Mouse (Mus musculus) spleen, adult 2 months (tissue): ENCODE results near the gene H2-DMa. TPM values are rescaled to one million over a fixed set of nuclear protein-coding genes. Genes with fewer than 3 reads are reported as not detected.
A peak's percentile ranks its signal among the peaks of the same experiment; 100 is the strongest.

ENCODE experiments used
- DNase-seq, 2 experiments: peaks; one replicate each; pipeline versions ENCODE4 v3.0.0 to v3.0.0-alpha.2; 2012 to 2021; ENCODE audit warnings: low spot score in 2 of 2, low read depth in 1 of 2
- H3K27ac ChIP-seq: fragments of 200-500 bp; 2 replicates; pipeline ENCODE4 v1.5.1; 2012; ENCODE audit warnings: low read length, inconsistent platforms; ENCODE audit not compliant: insufficient read depth
- H3K27me3 ChIP-seq: fragments of 200-500 bp; 2 replicates; pipeline ENCODE4 v1.6.1; 2012; ENCODE audit warnings: mild to moderate bottlenecking, moderate library complexity, low read length, inconsistent platforms; ENCODE audit not compliant: control insufficient read depth, insufficient read depth
- H3K36me3 ChIP-seq: fragments of 200-500 bp; 2 replicates; pipeline ENCODE4 v1.6.1; 2012; ENCODE audit warnings: mild to moderate bottlenecking, low read length, inconsistent platforms; ENCODE audit not compliant: control insufficient read depth, insufficient read depth
- H3K4me1 ChIP-seq: fragments of 200-500 bp; 2 replicates; pipeline ENCODE4 v1.6.1; 2011; ENCODE audit warnings: inconsistent platforms; ENCODE audit not compliant: control insufficient read depth, insufficient read depth, insufficient read length
- H3K4me3 ChIP-seq: fragments of 200-500 bp; 2 replicates; pipeline ENCODE4 v1.5.1; 2011; ENCODE audit warnings: mild to moderate bottlenecking, inconsistent platforms; ENCODE audit not compliant: insufficient read depth, insufficient read length; ENCODE audit errors: extremely low read depth
- CTCF ChIP-seq: fragments of 200-500 bp; IDR thresholded peaks from 2 replicates; pipeline ENCODE4 v1.5.1; 2011; ENCODE audit warnings: mild to moderate bottlenecking, inconsistent platforms; ENCODE audit not compliant: insufficient read depth, insufficient read length, insufficient replicate concordance; ENCODE audit errors: extremely low read depth
- POLR2A ChIP-seq: fragments of 200-500 bp; IDR thresholded peaks from 2 replicates; pipeline ENCODE4 v1.6.1; 2011; ENCODE audit warnings: low read depth, low read length, inconsistent platforms
- WGBS: fragments of 180-500 bp; shearing (Covaris S2); methylation state at CpG from one replicate; pipeline ENCODE4 v1.1.7; 2018; 5-methylcytosine and 5-hydroxymethylcytosine counted together
- polyA plus RNA-seq: library from polyadenylated mRNA; depleted of rRNA; stranded (reverse); fragments of >200 nt; gene quantifications from 2 replicates; pipeline ENCODE4 v1.2.3, GENCODE M21; 2012

Gene H2-DMa
- polyA plus RNA-seq, 1 experiment = 302 TPM

GRCm38 (mm10) chr17:34128264-34128937 lies 9.1 kb downstream of the H2-DMa start:
- TF ChIP-seq POLR2A (no peak), CTCF (peak; percentile 4; the same call in 1 of the 2 replicates)
- Histone ChIP-seq H3K36me3 (no peaks in the 10 kb centered on the region), H3K27ac (peak overlapping the region; percentile 65), H3K4me1 (peaks cover 41% of the 10 kb centered on the region; the same call in 1 of the 2 replicates), H3K4me3 (peak overlapping the region; percentile 54), H3K27me3 (no peaks in the 10 kb centered on the region)
- DNase-seq = no peak
- WGBS = 53% methylated on average over 13 of the region's 13 CpGs

GRCm38 (mm10) chr17:34128944-34129791 lies 9.8 kb downstream of the H2-DMa start:
- DNase-seq = no peak
- no peaks in the 10 kb centered on the region for H3K27me3 ChIP-seq
- H3K4me3 ChIP-seq = peak overlapping the region; percentile 54
- peak overlapping the region; percentile 65 for H3K27ac ChIP-seq
- no peaks in the 10 kb centered on the region for H3K36me3 ChIP-seq
- H3K4me1 ChIP-seq = peaks cover 33% of the 10 kb centered on the region; the same call in 1 of the 2 replicates
- WGBS = 22% methylated on average over 18 of the region's 18 CpGs
- no peak for TF ChIP-seq POLR2A
- TF ChIP-seq CTCF = no peak

- Histone ChIP-seq H3K27ac (no peak overlapping the region), H3K36me3 (no peaks in the 10 kb centered on the region), H3K4me3 (no peak overlapping the region), H3K27me3 (no peaks in the 10 kb centered on the region), H3K4me1 (peaks cover 31% of the 10 kb centered on the region; the same call in 1 of the 2 replicates)
- no peak for DNase-seq
- TF ChIP-seq CTCF = no peak
- no peak for TF ChIP-seq POLR2A
- WGBS = 70% methylated on average over 19 of the region's 19 CpGs
These were observed 11.0 kb downstream of the H2-DMa start for GRCm38 (mm10) chr17:34130073-34130947.

DNA sequence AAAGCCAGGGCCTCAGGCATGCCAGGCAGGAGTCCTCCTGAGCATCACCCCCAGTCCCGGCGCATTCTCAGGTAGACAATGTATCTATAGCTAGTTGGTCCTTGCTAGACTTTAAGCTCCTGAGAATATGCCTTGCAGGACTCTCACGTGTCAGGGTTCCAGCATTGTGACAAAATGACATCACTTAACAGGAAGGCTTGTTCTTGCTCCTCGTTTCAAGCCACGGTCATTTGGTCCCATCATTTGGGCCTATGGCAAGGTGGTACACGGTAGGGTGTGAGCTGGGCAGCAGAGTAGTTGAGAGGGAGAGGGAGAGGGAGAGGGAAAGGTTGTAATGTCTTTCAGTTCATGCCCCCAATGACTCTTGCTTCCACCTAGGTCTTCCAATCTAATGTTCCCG lies 12.6 kb downstream of the H2-DMa start:
- H3K36me3 ChIP-seq = no peaks in the 10 kb centered on the region
- H3K4me3 ChIP-seq = no peak overlapping the region
- peaks cover 29% of the 10 kb centered on the region; the same call in 1 of the 2 replicates for H3K4me1 ChIP-seq
- no peak for TF ChIP-seq POLR2A
- TF ChIP-seq CTCF = no peak
- no peaks in the 10 kb centered on the region for H3K27me3 ChIP-seq
- no peak overlapping the region for H3K27ac ChIP-seq
- WGBS = 90% methylated on average over 7 of the region's 7 CpGs
- no peak for DNase-seq

GRCm38 (mm10) chr17:34133289-34133688 lies 13.9 kb downstream of the H2-DMa start:
- WGBS = 82% methylated on average over 11 of the region's 11 CpGs
- Histone ChIP-seq H3K4me1 (peaks cover 18% of the 10 kb centered on the region; the same call in 1 of the 2 replicates), H3K36me3 (peaks cover 12% of the 10 kb centered on the region), H3K4me3 (no peak overlapping the region), H3K27ac (no peak overlapping the region), H3K27me3 (no peaks in the 10 kb centered on the region)
- DNase-seq = no peak
- no peak for TF ChIP-seq CTCF
- TF ChIP-seq POLR2A = no peak

DNA sequence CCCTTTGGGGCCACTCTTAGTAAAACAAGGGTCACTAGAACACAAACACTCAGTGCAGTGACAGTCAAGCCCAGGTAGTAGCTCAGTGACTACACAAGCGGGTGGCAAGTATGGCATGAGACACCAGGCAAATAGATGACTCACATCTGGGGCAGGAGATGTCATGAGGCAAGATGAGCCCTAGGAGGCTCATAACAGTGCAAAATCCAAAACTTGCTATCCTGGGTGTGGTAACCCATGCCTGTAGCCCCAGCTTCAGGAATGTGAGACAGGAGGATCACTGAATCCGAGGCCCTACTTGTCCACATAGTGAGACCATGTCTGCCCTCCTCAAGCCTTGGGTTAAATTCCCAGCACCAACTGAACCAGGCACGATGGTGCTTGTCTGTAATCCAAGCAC lies 15.1 kb downstream of the H2-DMa start:
- Histone ChIP-seq H3K4me3 (no peak overlapping the region), H3K36me3 (peaks cover 23% of the 10 kb centered on the region), H3K27ac (no peak overlapping the region), H3K27me3 (no peaks in the 10 kb centered on the region), H3K4me1 (peaks cover 8% of the 10 kb centered on the region; the same call in 1 of the 2 replicates)
- 78% methylated on average over 3 of the region's 3 CpGs for WGBS
- TF ChIP-seq CTCF (no peak), POLR2A (no peak)
- DNase-seq = no peak
